In genomic region chr3:133310809-133311179, GRCm38 (mm10) we compare ENCODE assay signal across 8 mouse cellular contexts. TPM values are rescaled to one million over a fixed set of nuclear protein-coding genes. Genes with fewer than 3 reads are reported as not detected.
DNase-seq lines count a peak whose midpoint lies in the region; ATAC-seq and TF ChIP-seq lines count a peak whose summit lies in the region.

No protein-coding gene starts in this region.

- TF ChIP-seq RAD21 in MEL (IDR thresholded peaks at IDR 0.05; ENCODE audit: low read depth, low read length): no peak

- H3K27me3 ChIP-seq in heart, embryonic 16.5 days (ENCODE audit: control insufficient read depth, insufficient read depth, low read length): no peaks in the 10 kb centered on the region
- no peaks in the 10 kb centered on the region for H3K27me3 ChIP-seq in MEL (ENCODE audit: control insufficient read depth in 1 of 2, insufficient read depth in 2 of 2, low read length in 2 of 2)
- no peaks in the 10 kb centered on the region for H3K27me3 ChIP-seq in forebrain, embryonic 16.5 days (replicated peaks; ENCODE audit: control insufficient read depth, insufficient read depth, low read length)
- H3K27me3 ChIP-seq in liver, postnatal 0 days (ENCODE audit: insufficient read depth, low read length): no peaks in the 10 kb centered on the region

- no peak; a peak in 1 of 4 replicates for TF ChIP-seq POLR2A in MEL (IDR thresholded peaks at IDR 0.05; ENCODE audit: control insufficient read depth in 1 of 2, insufficient read depth in 1 of 2, low read depth in 1 of 2, low read length in 2 of 2, poor library complexity in 1 of 2)

- no peak for TF ChIP-seq EP300 in MEL (IDR thresholded peaks at IDR 0.05; ENCODE audit: low read depth in 1 of 2, low read length in 2 of 2)
- TF ChIP-seq EP300 in liver, postnatal 0 days (IDR thresholded peaks at IDR 0.05; ENCODE audit: low read depth): no peak

- ATAC-seq in heart, embryonic 16.5 days (replicated peaks; ENCODE audit: extremely low read depth, insufficient read depth, low FRiP score): no peak; the same call in 1 of the 2 replicates
- ATAC-seq in forebrain, embryonic 16.5 days: peak; percentile 2; the same call in 1 of the 2 replicates
- ATAC-seq in liver, postnatal 0 days: 0 out of 2 replicates have a peak, but pooled peaks have one; percentile 11

- H3K9ac ChIP-seq in heart, embryonic 16.5 days (ENCODE audit: low read length): peak overlapping the region; percentile 97
- peak overlapping the region; percentile 94 for H3K9ac ChIP-seq in MEL (ENCODE audit: control insufficient read depth, low read depth, low read length, poor library complexity, severe bottlenecking)
- H3K9ac ChIP-seq in forebrain, embryonic 16.5 days (replicated peaks; ENCODE audit: low read depth, low read length): peak overlapping the region; percentile 91
- H3K9ac ChIP-seq in liver, postnatal 0 days (replicated peaks): peak overlapping the region; percentile 89

- H3K36me3 ChIP-seq in heart, embryonic 16.5 days (ENCODE audit: control insufficient read depth, insufficient read depth): no peaks in the 10 kb centered on the region
- H3K36me3 ChIP-seq in MEL (ENCODE audit: control insufficient read depth in 1 of 2, insufficient read depth in 2 of 2, low read length in 2 of 2): peaks cover 0 to 13% of the 10 kb centered on the region in 2 experiments; a peak in 2 of 4 replicates
- H3K36me3 ChIP-seq in forebrain, embryonic 16.5 days (ENCODE audit: control insufficient read depth, insufficient read depth): no peaks in the 10 kb centered on the region
- no peaks in the 10 kb centered on the region for H3K36me3 ChIP-seq in liver, postnatal 0 days (replicated peaks; ENCODE audit: insufficient read depth, low read length)

- H3K9me3 ChIP-seq in heart, embryonic 16.5 days (replicated peaks; ENCODE audit: control insufficient read depth, low read length): peaks cover 3% of the 10 kb centered on the region; the same call in 1 of the 2 replicates
- H3K9me3 ChIP-seq in MEL (replicated peaks; ENCODE audit: insufficient read depth, low read length): no peaks in the 10 kb centered on the region
- 0 out of 2 replicates have a peak, but pooled peaks cover 2% of the 10 kb centered on the region for H3K9me3 ChIP-seq in forebrain, embryonic 16.5 days (ENCODE audit: control insufficient read depth, low read length)
- H3K9me3 ChIP-seq in liver, postnatal 0 days (ENCODE audit: low read length): no peaks in the 10 kb centered on the region

- peak overlapping the region; percentile 98 for H3K27ac ChIP-seq in heart, embryonic 16.5 days (ENCODE audit: low read length)
- H3K27ac ChIP-seq in MEL (ENCODE audit: control insufficient read depth, low read depth, low read length): peak overlapping the region; percentile 96
- peak overlapping the region; percentile 95 for H3K27ac ChIP-seq in forebrain, embryonic 16.5 days (ENCODE audit: low read length)
- peak overlapping the region; percentile 96 for H3K27ac ChIP-seq in liver, postnatal 0 days (ENCODE audit: low read depth)

- peaks cover 4% of the 10 kb centered on the region for H3K4me1 ChIP-seq in heart, embryonic 16.5 days (ENCODE audit: control insufficient read depth, insufficient read depth, low read length)
- peaks cover 0 to 22% of the 10 kb centered on the region in 2 experiments; a peak in 2 of 4 replicates for H3K4me1 ChIP-seq in MEL (ENCODE audit: control insufficient read depth in 1 of 2, insufficient read depth in 2 of 2, low read length in 2 of 2)
- peaks cover 6% of the 10 kb centered on the region; the same call in 1 of the 2 replicates for H3K4me1 ChIP-seq in forebrain, embryonic 16.5 days (replicated peaks; ENCODE audit: control insufficient read depth, insufficient read depth, low read length)
- H3K4me1 ChIP-seq in liver, postnatal 0 days (ENCODE audit: insufficient read depth): peaks cover 6% of the 10 kb centered on the region

- peaks cover 8% of the 10 kb centered on the region for H3K79me2 ChIP-seq in MEL (ENCODE audit: control insufficient read depth, insufficient read depth, low read length, poor library complexity)

- peak overlapping the region; percentile 78 for H3K4me2 ChIP-seq in heart, embryonic 16.5 days (ENCODE audit: low read depth, low read length)
- H3K4me2 ChIP-seq in forebrain, embryonic 16.5 days (ENCODE audit: low read length): peak overlapping the region; percentile 58
- H3K4me2 ChIP-seq in liver, postnatal 0 days (ENCODE audit: low read depth, low read length): peak overlapping the region; percentile 87

- WGBS in heart, embryonic 16.5 days: 15% methylated on average over 14 of the region's 14 CpGs
- WGBS in forebrain, embryonic 16.5 days: 13% methylated on average over 14 of the region's 14 CpGs
- 20% methylated on average over 14 of the region's 14 CpGs for WGBS in liver, postnatal 0 days (ENCODE audit: insufficient replicate concordance)

- DNase-seq in heart, postnatal 10 days: no peak
- no peak for DNase-seq in MEL (ENCODE audit: low read depth, low spot score)
- no peak for DNase-seq in liver, postnatal 0 days
- DNase-seq in adrenal gland, postnatal 36 days: no peak
- no peak for DNase-seq in cerebellum, adult 8-10 months
- no peak for DNase-seq in B cell, adult 2 months

- TF ChIP-seq CTCF in MEL (IDR thresholded peaks at IDR 0.05 in 2 of 3, conservative IDR thresholded peaks at IDR 0.05 in 1 of 3; ENCODE audit: control insufficient read depth in 1 of 3, insufficient read depth in 1 of 3, low read depth in 2 of 3, low read length in 3 of 3, poor library complexity in 1 of 3, severe bottlenecking in 1 of 3): no peak
- TF ChIP-seq CTCF in liver, postnatal 0 days (IDR thresholded peaks at IDR 0.05; ENCODE audit: low read depth): no peak

- intact Hi-C loops in heart, postnatal 10 days (cut with DNase I): loop anchor here (5.0 kb wide), 3 partner anchors 232 to 1317 kb away; no protein-coding TSS in a partner anchor

- peak overlapping the region; percentile 89 for H3K4me3 ChIP-seq in heart, embryonic 16.5 days (ENCODE audit: low read length)
- H3K4me3 ChIP-seq in MEL (ENCODE audit: control insufficient read depth in 1 of 2, insufficient read depth in 1 of 2, low read depth in 2 of 2, low read length in 2 of 2): peak overlapping the region; percentile 89 to 97
- H3K4me3 ChIP-seq in forebrain, embryonic 16.5 days (replicated peaks; ENCODE audit: low read length): peak overlapping the region; percentile 77
- H3K4me3 ChIP-seq in liver, postnatal 0 days (ENCODE audit: low read depth, low read length): peak overlapping the region; percentile 81

TF ChIP-seq in MEL, 35 proteins besides CTCF, POLR2A, EP300 and RAD21:
- TF ChIP-seq TBP (IDR thresholded peaks at IDR 0.05; ENCODE audit: low read depth, low read length) (0 out of 2 replicates have a peak, but pooled peaks have one; percentile 14), SIN3A (IDR thresholded peaks at IDR 0.05; ENCODE audit: low read length) (0 out of 2 replicates have a peak, but pooled peaks have one; percentile 4), HCFC1 (IDR thresholded peaks at IDR 0.05; ENCODE audit: low read depth, low read length) (0 out of 2 replicates have a peak, but pooled peaks have one; percentile 0), MAX (IDR thresholded peaks at IDR 0.05; ENCODE audit: low read length) (no peak)

RNA-seq across cellular contexts. Expression of gene Ppa2, which starts 0.9 kb away (rescaled TPM):
- 129 and 134 TPM in 2 replicates for polyA plus RNA-seq in heart, embryonic 16.5 days (2015; fragmentation: Nextera tagmentation; extraction: Ambion mirVana)
- 100 to 1,000 TPM; 105 to 116 TPM for total RNA-seq in heart, postnatal 10 days (2021)
- total RNA-seq in MEL (2012; rRNA removed): 34.7 and 36.3 TPM in 2 replicates
- polyA plus RNA-seq in MEL (2012; ENCODE audit: insufficient read depth in 1 of 2, insufficient read length in 2 of 2, low read depth in 1 of 2, low replicate concordance in 2 of 2, missing spikeins in 1 of 2): 10 to 100 TPM in 1 of 2 experiments, not detected in 1; 33.6 TPM
- 72.1 and 76.9 TPM in 2 replicates for polyA plus RNA-seq in forebrain, embryonic 16.5 days (2015; fragmentation: Nextera tagmentation; extraction: Ambion mirVana)
- 52.2 and 54.2 TPM in 2 replicates for polyA plus RNA-seq in liver, postnatal 0 days (2015; fragmentation: Nextera tagmentation; extraction: Ambion mirVana)
- 10 to 100 TPM; 54.9 to 56.3 TPM for total RNA-seq in adrenal gland, postnatal 36 days (2021)
